Mouse (Mus musculus) brain, embryonic 14.5 days (tissue): ENCODE measurements around the gene Il17ra.

Source experiments
- CTCF ChIP-seq: fragments of 200-500 bp; IDR thresholded peaks from 2 replicates; pipeline ENCODE4 v1.5.1; 2012; ENCODE audit warnings: inconsistent platforms, mild to moderate bottlenecking, moderate library complexity, borderline replicate concordance; ENCODE audit not compliant: insufficient read depth, insufficient read length; ENCODE audit errors: extremely low read depth
- POLR2A ChIP-seq: fragments of 200-500 bp; IDR thresholded peaks from 2 replicates; pipeline ENCODE4 v1.6.1; 2012; ENCODE audit warnings: mild to moderate bottlenecking, inconsistent platforms, borderline replicate concordance; ENCODE audit not compliant: poor library complexity, insufficient read depth, insufficient read length, severe bottlenecking; ENCODE audit errors: extremely low read depth

DNA sequence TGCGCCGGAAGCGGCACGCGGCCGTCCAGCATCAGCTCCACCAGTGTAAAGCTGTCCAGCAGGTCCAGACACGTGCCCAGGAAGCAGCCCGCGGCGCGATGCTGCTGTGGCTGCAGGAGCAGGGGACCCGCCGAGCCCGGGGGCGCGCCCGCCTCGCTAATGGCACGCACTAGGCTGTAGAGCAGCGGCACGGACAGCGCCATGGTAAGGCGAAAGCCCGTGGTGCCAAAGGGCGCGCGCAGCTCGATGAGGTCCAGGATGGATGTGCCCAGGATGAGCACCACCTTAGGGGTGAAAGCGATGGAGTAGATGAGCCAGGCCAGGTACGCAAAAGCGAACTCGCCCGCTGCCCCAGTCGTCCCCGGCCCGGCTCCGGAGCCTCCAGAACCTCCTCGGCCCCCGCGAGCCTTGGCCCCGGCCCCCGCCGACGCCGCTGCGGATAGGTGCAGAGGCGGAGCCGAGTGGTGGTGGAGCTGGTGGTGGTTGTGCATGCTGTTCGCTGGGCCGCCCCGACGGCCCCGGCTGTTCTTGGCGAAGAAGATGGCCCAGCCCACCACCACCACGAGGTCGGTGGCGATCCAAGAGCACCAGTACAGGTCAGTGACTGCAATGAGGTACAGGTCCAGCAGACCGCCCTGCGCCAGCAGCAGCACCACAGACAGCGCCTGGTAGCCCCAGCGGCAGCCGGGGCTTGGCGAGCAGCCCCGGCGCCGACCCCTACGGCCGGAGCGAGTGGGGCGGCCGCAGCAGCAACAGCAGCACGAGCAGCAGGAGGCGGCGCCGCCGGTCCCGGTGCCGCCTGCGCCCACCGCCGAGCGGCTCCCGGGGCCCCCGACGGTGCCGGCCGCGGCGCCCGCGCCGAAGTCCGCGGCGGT lies 29.7 kb downstream of the Il17ra start:
- TF ChIP-seq CTCF (no peak), POLR2A (no peak)
